Mouse (Mus musculus) kidney, postnatal 0 days (tissue): Measurements from ENCODE around the gene Gsn. TPM values are rescaled to one million over a fixed set of nuclear protein-coding genes. Genes with fewer than 3 reads are reported as not detected.
A peak's percentile ranks its signal among the peaks of the same experiment; 100 is the strongest.

Source experiments
- ATAC-seq: fragments of 200-750 bp; cut with Nextera tagmentation; replicated peaks from 2 replicates; pipeline ENCODE4 v1.8.0; 2017; ENCODE audit warnings: low read depth, moderate number of reproducible peaks, moderate TSS enrichment, moderate library complexity; ENCODE audit not compliant: low FRiP score
- DNase-seq: peaks from one replicate; pipeline ENCODE4 v3.0.0-alpha.2; 2016; ENCODE audit warnings: low spot score
- H3K27ac ChIP-seq: fragments of 300-500 bp; sonication (generic); 2 replicates; pipeline ENCODE4 v1.5.1; 2014; ENCODE audit warnings: mild to moderate bottlenecking
- H3K27me3 ChIP-seq: fragments of 300-500 bp; sonication (generic); 2 replicates; pipeline ENCODE4 v1.6.1; 2014; ENCODE audit warnings: low read length, mixed read lengths; ENCODE audit not compliant: insufficient read depth
- H3K36me3 ChIP-seq: fragments of 300-500 bp; sonication (generic); 2 replicates; pipeline ENCODE4 v1.6.1; 2014; ENCODE audit warnings: low read length, mixed read lengths; ENCODE audit not compliant: insufficient read depth
- H3K4me1 ChIP-seq: fragments of 300-500 bp; sonication (generic); replicated peaks from 2 replicates; pipeline ENCODE4 v1.6.1; 2014; ENCODE audit warnings: antibody characterized with exemption, low read length, mixed read lengths; ENCODE audit not compliant: insufficient read depth
- H3K4me2 ChIP-seq: fragments of 300-500 bp; sonication (generic); 2 replicates; pipeline ENCODE4 v1.6.1; 2014; ENCODE audit warnings: mild to moderate bottlenecking, low read length, moderate library complexity, mixed read lengths
- H3K4me3 ChIP-seq: fragments of 300-500 bp; sonication (generic); replicated peaks from 2 replicates; pipeline ENCODE4 v1.5.1; 2014; ENCODE audit warnings: low read depth, low read length
- H3K9ac ChIP-seq: fragments of 300-500 bp; sonication (generic); 2 replicates; pipeline ENCODE4 v1.6.1; 2014; ENCODE audit warnings: low read depth, low read length
- H3K9me3 ChIP-seq: fragments of 300-500 bp; sonication (generic); replicated peaks from 2 replicates; pipeline ENCODE4 v1.6.1; 2016; ENCODE audit warnings: low read length, inconsistent platforms, mixed read lengths
- CTCF ChIP-seq: IDR thresholded peaks from 2 replicates; pipeline ENCODE4 v1.5.1; 2016; ENCODE audit warnings: antibody characterized with exemption, low read depth, mild to moderate bottlenecking, moderate library complexity
- WGBS: fragments of 180-500 bp; shearing (Covaris S2); extraction: QIAGEN DNeasy Blood & Tissue Kit; methylation state at CpG from one replicate; pipeline ENCODE4 v1.1.7; 2014; 5-methylcytosine and 5-hydroxymethylcytosine counted together
- polyA plus RNA-seq: library from polyadenylated mRNA; unstranded; fragments of >200 nt; fragmentation: Nextera tagmentation; extraction: Ambion mirVana; gene quantifications from 2 replicates; pipeline ENCODE4 v1.2.1, GENCODE M21; 2015

Gsn gene
- polyA plus RNA-seq, 1 experiment from 2014 or later, result 159 TPM

DNA sequence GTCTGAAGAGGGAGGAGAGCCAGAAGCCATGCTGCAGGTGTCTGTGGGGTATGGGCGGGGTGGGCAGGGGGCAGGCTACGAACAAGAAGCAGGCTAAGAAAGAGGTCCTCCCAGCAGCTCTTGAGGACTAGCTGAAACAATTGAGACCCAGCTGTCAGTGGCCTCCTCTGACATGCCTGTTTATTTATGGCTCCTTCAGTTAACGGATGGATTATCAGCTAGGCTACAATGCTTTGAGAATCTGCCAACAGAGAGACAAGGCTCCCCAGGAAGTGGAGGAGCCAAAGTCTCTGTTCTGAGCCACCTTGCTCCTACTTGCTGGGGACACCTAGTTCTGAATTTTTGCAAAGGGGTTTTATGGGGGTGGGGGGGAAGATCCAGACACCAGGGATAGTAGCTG lies 36.5 kb downstream of the Gsn start:
- Histone ChIP-seq H3K4me3 (no peak overlapping the region), H3K9ac (no peak overlapping the region), H3K4me1 (no peaks in the 10 kb centered on the region), H3K36me3 (0 out of 2 replicates have a peak, but pooled peaks cover 3% of the 10 kb centered on the region), H3K9me3 (no peaks in the 10 kb centered on the region), H3K4me2 (no peak overlapping the region), H3K27ac (no peak overlapping the region), H3K27me3 (no peaks in the 10 kb centered on the region)
- no peak for DNase-seq
- ATAC-seq, result no peak
- WGBS, result 74% methylated on average over 3 of the region's 3 CpGs
- no peak for TF ChIP-seq CTCF

DNA sequence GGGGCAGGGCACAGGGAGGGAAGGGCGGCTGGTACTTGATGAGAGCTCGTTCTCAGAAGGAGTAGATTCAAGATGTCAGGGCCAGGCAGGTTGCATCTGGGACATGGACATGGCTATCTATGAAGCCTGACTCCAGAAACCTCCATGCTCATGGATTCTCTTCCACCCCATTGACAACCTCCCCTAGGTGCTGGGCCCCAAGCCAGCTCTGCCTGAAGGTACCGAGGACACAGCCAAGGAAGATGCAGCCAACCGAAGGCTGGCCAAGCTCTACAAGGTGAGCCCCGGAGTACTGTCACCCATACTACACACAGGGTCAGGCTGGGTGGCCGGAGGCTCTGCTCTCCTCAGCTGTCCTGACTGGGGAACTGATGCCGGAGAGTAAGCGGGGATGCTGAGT lies 37.1 kb downstream of the Gsn start:
- no peak overlapping the region for H3K27ac ChIP-seq
- no peak overlapping the region for H3K4me3 ChIP-seq
- 0 out of 2 replicates have a peak, but pooled peaks cover 3% of the 10 kb centered on the region for H3K36me3 ChIP-seq
- WGBS, result 84% methylated on average over 8 of the region's 8 CpGs
- DNase-seq, result no peak
- H3K9me3 ChIP-seq, result no peaks in the 10 kb centered on the region
- H3K9ac ChIP-seq, result no peak overlapping the region
- no peak overlapping the region for H3K4me2 ChIP-seq
- TF ChIP-seq CTCF, result no peak
- no peak for ATAC-seq
- H3K27me3 ChIP-seq, result no peaks in the 10 kb centered on the region
- no peaks in the 10 kb centered on the region for H3K4me1 ChIP-seq

- Histone ChIP-seq H3K4me2 (no peak overlapping the region), H3K36me3 (0 out of 2 replicates have a peak, but pooled peaks cover 7% of the 10 kb centered on the region), H3K27ac (no peak overlapping the region), H3K4me1 (0 out of 2 replicates have a peak, but pooled peaks cover 6% of the 10 kb centered on the region), H3K9me3 (no peaks in the 10 kb centered on the region), H3K9ac (no peak overlapping the region), H3K4me3 (no peak overlapping the region), H3K27me3 (no peaks in the 10 kb centered on the region)
- WGBS, result 21% methylated on average over 15 of the region's 15 CpGs
- ATAC-seq (peak; percentile 65; the same call in 1 of the 2 replicates), DNase-seq (peak; percentile 93)
- TF ChIP-seq CTCF, result peak; percentile 100
These were observed 41.6 kb downstream of the Gsn start for GRCm38 (mm10) chr2:35297703-35298332.

GRCm38 (mm10) chr2:35299437-35299836 lies 43.3 kb downstream of the Gsn start:
- no peaks in the 10 kb centered on the region for H3K9me3 ChIP-seq
- H3K4me3 ChIP-seq, result no peak overlapping the region
- H3K4me2 ChIP-seq, result no peak overlapping the region
- DNase-seq, result no peak
- no peaks in the 10 kb centered on the region for H3K27me3 ChIP-seq
- H3K36me3 ChIP-seq, result peaks cover 10% of the 10 kb centered on the region; the same call in 1 of the 2 replicates
- WGBS, result 83% methylated on average over 2 of the region's 2 CpGs
- H3K9ac ChIP-seq, result no peak overlapping the region
- no peak for TF ChIP-seq CTCF
- no peak for ATAC-seq
- H3K27ac ChIP-seq, result no peak overlapping the region
- H3K4me1 ChIP-seq, result 0 out of 2 replicates have a peak, but pooled peaks cover 6% of the 10 kb centered on the region

- Histone ChIP-seq H3K36me3 (peaks cover 13% of the 10 kb centered on the region; the same call in 1 of the 2 replicates), H3K4me3 (no peak overlapping the region)
- WGBS, result 55% methylated on average over 13 of the region's 13 CpGs
These were observed 46.1 kb downstream of the Gsn start for GRCm38 (mm10) chr2:35302049-35302885.

DNA sequence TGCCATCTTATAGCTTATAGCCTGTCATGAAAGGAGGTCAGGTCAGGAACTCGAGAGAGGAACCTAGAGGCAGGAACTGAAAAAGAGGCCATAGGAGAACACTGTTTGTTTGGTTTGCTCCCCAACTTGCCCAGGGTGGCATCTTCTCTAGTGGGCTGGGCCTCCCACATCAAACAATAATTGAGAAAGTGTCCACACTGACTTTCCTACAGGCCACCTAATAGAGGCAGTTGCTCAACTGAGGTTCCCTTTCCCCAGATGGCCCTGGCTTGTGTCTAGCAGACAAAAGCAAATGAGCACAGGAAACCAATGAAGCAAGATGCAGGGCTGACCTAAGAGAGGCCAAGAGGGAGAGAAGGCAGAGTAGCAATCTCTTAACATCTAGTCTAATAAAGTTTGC lies 52.0 kb downstream of the Gsn start:
- no peaks in the 10 kb centered on the region for H3K27me3 ChIP-seq
- H3K4me2 ChIP-seq, result no peak overlapping the region
- H3K36me3 ChIP-seq, result peaks cover 12% of the 10 kb centered on the region; the same call in 1 of the 2 replicates
- WGBS, result 22% methylated on average over 1 of the region's 1 CpGs
- TF ChIP-seq CTCF, result no peak
- no peak overlapping the region for H3K27ac ChIP-seq
- DNase-seq, result no peak
- no peak overlapping the region for H3K9ac ChIP-seq
- H3K4me3 ChIP-seq, result no peak overlapping the region
- no peaks in the 10 kb centered on the region for H3K9me3 ChIP-seq
- no peaks in the 10 kb centered on the region for H3K4me1 ChIP-seq
- ATAC-seq, result no peak

More at GRCm38 (mm10) chr2:35302049-35302885, 46.1 kb downstream of the Gsn start:
- ATAC-seq, result 0 out of 2 replicates have a peak, but pooled peaks have one; percentile 47
- peak; percentile 75 for DNase-seq
- 0 out of 2 replicates have a peak, but pooled peaks cover 6% of the 10 kb centered on the region for H3K4me1 ChIP-seq
- H3K9ac ChIP-seq, result no peak overlapping the region
- TF ChIP-seq CTCF, result no peak
- H3K27ac ChIP-seq, result peak overlapping the region; percentile 48
- H3K9me3 ChIP-seq, result no peaks in the 10 kb centered on the region
- no peaks in the 10 kb centered on the region for H3K27me3 ChIP-seq
- no peak overlapping the region for H3K4me2 ChIP-seq
